Mouse (Mus musculus) midbrain, postnatal 0 days (tissue): ENCODE measurements at regions not wholly inside any gene's neighbourhood (a gene's known extent, or its start where the extent isn't known, plus 50 kb on each side); places are given as distances from the start of the nearest gene placed in this dataset.

Experiments used
- ATAC-seq: fragments of 200-750 bp; cut with Nextera tagmentation; 2 replicates; pipeline ENCODE4 v1.8.0; 2017; ENCODE audit warnings: moderate number of reproducible peaks, mild to moderate bottlenecking, moderate TSS enrichment, moderate library complexity; ENCODE audit not compliant: low FRiP score
- DNase-seq: peaks from one replicate; pipeline ENCODE4 v3.0.0-alpha.2; 2015; ENCODE audit warnings: low spot score
- H3K27ac ChIP-seq: fragments of 300-500 bp; sonication (generic); 2 replicates; pipeline ENCODE4 v1.5.1; 2014; ENCODE audit warnings: low read depth, mild to moderate bottlenecking, low read length, mixed read lengths
- H3K27me3 ChIP-seq: fragments of 300-500 bp; sonication (generic); 2 replicates; pipeline ENCODE4 v1.6.1; 2014; ENCODE audit warnings: low read length, control low read depth, mixed read lengths; ENCODE audit not compliant: insufficient read depth
- H3K36me3 ChIP-seq: fragments of 300-500 bp; sonication (generic); 2 replicates; pipeline ENCODE4 v1.6.1; 2014; ENCODE audit warnings: low read length, control low read depth, mixed read lengths; ENCODE audit not compliant: insufficient read depth
- H3K4me1 ChIP-seq: fragments of 300-500 bp; sonication (generic); 2 replicates; pipeline ENCODE4 v1.6.1; 2014; ENCODE audit warnings: mild to moderate bottlenecking, control low read depth, antibody characterized with exemption, low read length, mixed read lengths; ENCODE audit not compliant: insufficient read depth
- H3K4me2 ChIP-seq: fragments of 300-500 bp; sonication (generic); 2 replicates; pipeline ENCODE4 v1.6.1; 2014; ENCODE audit warnings: low read depth, mild to moderate bottlenecking, low read length, mixed read lengths; ENCODE audit not compliant: poor library complexity, severe bottlenecking
- H3K4me3 ChIP-seq: fragments of 300-500 bp; sonication (generic); 2 replicates; pipeline ENCODE4 v1.5.1; 2014; ENCODE audit warnings: low read depth, mild to moderate bottlenecking, low read length, moderate library complexity
- H3K9ac ChIP-seq: fragments of 300-500 bp; sonication (generic); replicated peaks from 2 replicates; pipeline ENCODE4 v1.6.1; 2014; ENCODE audit warnings: mild to moderate bottlenecking, low read length, moderate library complexity, mixed read lengths; ENCODE audit not compliant: poor library complexity, severe bottlenecking
- H3K9me3 ChIP-seq: fragments of 300-500 bp; sonication (generic); 2 replicates; pipeline ENCODE4 v1.6.1; 2016; ENCODE audit warnings: low read length, control low read depth
- CTCF ChIP-seq: IDR thresholded peaks from 2 replicates; pipeline ENCODE4 v1.5.1; 2016; ENCODE audit warnings: antibody characterized with exemption, mild to moderate bottlenecking
- WGBS: fragments of 180-500 bp; shearing (Covaris S2); extraction: QIAGEN DNeasy Blood & Tissue Kit; methylation state at CpG from one replicate; pipeline ENCODE4 v1.1.7; 2014; 5-methylcytosine and 5-hydroxymethylcytosine counted together

DNA sequence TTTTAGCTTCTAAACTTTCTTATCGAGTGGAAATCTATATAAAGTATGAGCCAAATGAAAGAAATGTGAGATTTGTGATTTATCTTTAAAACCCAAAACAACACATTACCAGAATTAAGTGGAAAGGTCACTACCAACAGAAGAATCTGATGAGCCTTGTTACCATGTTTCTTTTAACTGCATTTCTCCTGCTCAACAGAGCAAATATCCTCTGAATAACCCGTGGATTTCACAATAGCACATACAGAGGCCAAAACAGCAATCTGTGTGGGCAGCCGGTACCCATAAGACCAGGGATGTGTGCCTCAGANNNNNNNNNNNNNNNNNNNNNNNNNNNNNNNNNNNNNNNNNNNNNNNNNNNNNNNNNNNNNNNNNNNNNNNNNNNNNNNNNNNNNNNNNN is 85.3 kb downstream of the 4930444P10Rik start:
- Histone ChIP-seq H3K27me3 (no peaks in the 10 kb centered on the region), H3K4me2 (no peak overlapping the region), H3K9me3 (no peaks in the 10 kb centered on the region), H3K4me1 (no peaks in the 10 kb centered on the region), H3K9ac (no peak overlapping the region), H3K36me3 (no peaks in the 10 kb centered on the region), H3K27ac (no peak overlapping the region), H3K4me3 (no peak overlapping the region)
- no peak for ATAC-seq
- TF ChIP-seq CTCF: no peak
- WGBS: 78% methylated on average over 3 of the region's 3 CpGs
- no peak for DNase-seq

DNA sequence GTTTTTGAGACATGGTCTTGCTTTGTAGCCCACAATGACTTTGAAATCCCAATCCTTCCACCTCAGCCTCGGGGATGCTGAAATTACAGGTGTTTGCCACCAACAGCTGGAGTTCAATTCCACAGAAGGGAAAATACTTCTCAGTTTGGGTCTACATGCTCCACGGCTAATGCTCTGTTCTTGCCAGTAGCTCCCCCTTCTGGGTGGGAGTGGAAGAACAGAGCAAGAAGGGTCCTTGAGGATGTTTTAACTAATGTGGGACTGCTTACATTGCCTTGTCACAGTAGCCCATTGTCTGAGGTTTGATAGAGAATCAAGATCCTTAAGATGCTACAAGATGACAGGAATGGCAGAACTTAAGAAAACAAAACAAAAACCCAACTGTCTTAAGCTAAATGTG is 86.2 kb downstream of the 4930444P10Rik start:
- no peak overlapping the region for H3K4me3 ChIP-seq
- no peak overlapping the region for H3K27ac ChIP-seq
- no peaks in the 10 kb centered on the region for H3K27me3 ChIP-seq
- no peaks in the 10 kb centered on the region for H3K36me3 ChIP-seq
- no peak overlapping the region for H3K4me2 ChIP-seq
- no peak for DNase-seq
- no peaks in the 10 kb centered on the region for H3K4me1 ChIP-seq
- no peak for TF ChIP-seq CTCF
- no peaks in the 10 kb centered on the region for H3K9me3 ChIP-seq
- ATAC-seq: no peak
- 78% methylated on average over 2 of the region's 2 CpGs for WGBS
- no peak overlapping the region for H3K9ac ChIP-seq

DNA sequence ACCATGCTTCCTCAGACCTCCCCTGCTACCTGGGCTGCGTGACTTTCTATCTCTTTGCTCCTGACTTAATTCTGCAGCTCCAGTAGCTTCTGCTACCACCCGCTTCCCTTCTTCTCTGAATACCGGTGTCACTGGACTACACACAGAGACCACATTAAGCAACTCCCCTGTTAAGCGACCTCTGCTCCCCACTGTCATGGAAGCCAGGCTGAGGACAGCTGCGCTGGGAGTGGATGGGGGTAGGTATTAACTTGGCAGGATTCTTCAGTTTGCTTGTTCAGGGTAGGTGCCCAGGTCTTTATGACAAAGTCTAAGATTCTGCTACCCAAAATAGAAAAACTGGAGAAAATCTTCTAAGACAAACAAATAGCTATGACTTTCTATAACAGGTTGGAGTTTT is 96.0 kb downstream of the 4930444P10Rik start:
- H3K36me3 ChIP-seq: no peaks in the 10 kb centered on the region
- ATAC-seq: no peak

DNA sequence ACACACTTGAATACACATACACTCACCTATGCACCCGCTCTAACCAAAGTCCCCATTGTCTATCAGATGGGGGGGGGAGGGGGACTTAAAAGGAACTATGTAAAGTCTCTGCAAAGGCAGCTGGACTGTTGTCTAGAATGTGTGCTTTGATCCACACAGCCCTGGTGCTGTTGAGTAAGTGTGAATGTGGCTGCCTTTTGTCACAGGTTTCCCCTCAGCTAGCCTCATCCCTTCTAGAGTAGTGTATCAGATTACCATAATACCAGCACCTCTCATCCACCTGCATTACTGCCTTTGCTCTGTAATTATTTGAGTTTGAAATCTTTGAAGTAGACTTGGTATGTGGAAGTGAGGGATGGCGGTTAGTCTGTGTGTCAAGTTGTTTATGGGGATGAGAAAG is 96.8 kb downstream of the 4930444P10Rik start:
- Histone ChIP-seq H3K4me3 (no peak overlapping the region), H3K9ac (no peak overlapping the region), H3K9me3 (no peaks in the 10 kb centered on the region), H3K4me1 (no peaks in the 10 kb centered on the region), H3K4me2 (no peak overlapping the region), H3K36me3 (no peaks in the 10 kb centered on the region), H3K27me3 (no peaks in the 10 kb centered on the region), H3K27ac (no peak overlapping the region)
- no peak for TF ChIP-seq CTCF
- no peak for DNase-seq
- no peak for ATAC-seq
- 74% methylated on average over 2 of the region's 2 CpGs for WGBS

More for the DNA sequence above, 96.0 kb downstream of the 4930444P10Rik start:
- Histone ChIP-seq H3K9ac (no peak overlapping the region), H3K27ac (no peak overlapping the region), H3K27me3 (no peaks in the 10 kb centered on the region), H3K9me3 (no peaks in the 10 kb centered on the region), H3K4me3 (no peak overlapping the region), H3K4me2 (no peak overlapping the region), H3K4me1 (no peaks in the 10 kb centered on the region)
- DNase-seq: no peak
- 72% methylated on average over 5 of the region's 5 CpGs for WGBS
- TF ChIP-seq CTCF: no peak

DNA sequence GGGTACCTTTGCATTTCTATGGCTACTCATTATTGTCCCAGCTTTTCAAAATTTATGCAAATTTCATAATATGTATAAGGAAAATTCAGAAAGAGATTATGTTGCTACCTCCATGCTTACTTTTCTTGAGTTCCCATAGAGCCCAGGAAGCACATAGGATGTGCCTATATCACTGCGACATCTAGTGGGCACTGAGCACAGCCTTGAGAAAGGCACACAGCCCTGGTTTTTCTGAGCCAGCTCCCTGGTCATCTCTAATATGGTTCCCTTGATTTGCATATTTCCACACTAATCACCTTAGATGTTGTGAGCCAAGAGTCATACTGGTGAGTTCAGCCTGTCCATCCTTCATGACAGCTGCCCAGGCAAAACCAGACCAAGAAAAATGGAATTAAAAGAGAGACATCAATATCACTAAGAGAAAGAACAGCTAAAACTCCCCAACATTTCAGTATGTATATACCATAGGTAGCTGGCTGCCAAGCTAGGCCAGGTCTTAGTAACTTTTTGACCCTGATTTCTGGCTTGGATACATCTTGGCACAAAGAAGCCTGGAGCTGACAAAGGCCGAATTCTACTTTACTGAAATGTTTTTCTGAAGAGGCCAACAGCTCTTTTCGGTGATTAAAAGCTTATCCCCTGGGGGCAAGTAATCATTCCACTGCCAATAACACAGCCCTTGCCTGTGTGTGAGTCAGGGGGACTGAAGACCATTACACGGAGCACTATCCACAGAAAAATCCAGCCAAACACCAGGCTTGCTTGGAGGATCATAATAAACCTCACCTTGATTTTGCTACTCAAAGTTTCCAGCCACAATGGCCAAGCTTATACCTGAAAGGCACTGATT is 99.3 kb downstream of the 4930444P10Rik start:
- Histone ChIP-seq H3K4me1 (no peaks in the 10 kb centered on the region), H3K36me3 (no peaks in the 10 kb centered on the region), H3K27me3 (no peaks in the 10 kb centered on the region), H3K9me3 (no peaks in the 10 kb centered on the region), H3K9ac (no peak overlapping the region), H3K4me3 (no peak overlapping the region), H3K4me2 (no peak overlapping the region), H3K27ac (no peak overlapping the region)
- WGBS: 44% methylated on average over 4 of the region's 4 CpGs
- peak; percentile 77 for TF ChIP-seq CTCF
- DNase-seq: peak; percentile 76
- ATAC-seq: peak; percentile 63; the same call in 1 of the 2 replicates

DNA sequence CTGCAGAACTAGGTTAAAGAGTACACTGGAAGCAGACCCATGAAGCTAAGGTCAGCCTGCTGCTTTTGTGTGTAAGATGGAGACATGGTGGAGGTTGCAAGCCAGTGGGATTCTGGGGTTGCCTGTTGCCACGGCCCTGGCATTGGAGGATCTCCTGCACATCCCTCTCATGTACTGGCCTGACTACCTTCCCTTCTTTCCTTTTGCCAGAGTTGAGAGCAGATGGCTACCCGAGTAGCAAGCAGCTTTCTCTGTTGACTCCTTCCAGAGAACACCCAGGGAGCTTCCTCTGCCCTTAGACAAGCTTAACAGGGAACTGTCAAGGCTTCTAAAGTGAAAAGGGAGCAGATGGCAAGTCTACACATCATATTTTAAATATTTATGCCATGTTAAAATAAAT is 102.1 kb downstream of the 4930444P10Rik start:
- Histone ChIP-seq H3K4me2 (no peak overlapping the region), H3K36me3 (no peaks in the 10 kb centered on the region), H3K27me3 (no peaks in the 10 kb centered on the region), H3K4me1 (no peaks in the 10 kb centered on the region), H3K27ac (no peak overlapping the region), H3K9me3 (no peaks in the 10 kb centered on the region), H3K9ac (no peak overlapping the region), H3K4me3 (no peak overlapping the region)
- WGBS: 52% methylated on average over 2 of the region's 2 CpGs
- no peak for ATAC-seq
- no peak for DNase-seq
- no peak for TF ChIP-seq CTCF
